In the genomic region with DNA sequence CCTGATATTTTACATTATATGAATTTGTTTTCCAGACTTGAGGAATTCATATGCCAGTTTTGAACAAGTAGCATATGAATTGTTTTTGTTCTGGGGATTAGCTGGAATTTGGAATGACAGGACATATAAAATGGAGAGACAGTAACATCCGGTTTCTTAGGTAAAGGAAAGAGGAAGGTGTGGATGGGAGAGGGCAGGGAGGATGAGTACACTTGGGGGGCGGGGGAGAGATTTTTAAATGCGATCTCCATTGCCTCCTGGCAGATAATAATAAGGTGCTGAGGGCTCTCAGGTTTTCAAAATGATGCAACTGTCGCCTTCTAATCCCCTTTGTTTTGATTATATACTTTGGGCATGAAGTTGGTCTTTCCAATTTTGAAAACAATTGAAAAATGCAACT, we compare ENCODE assay signal across 10 mouse cellular contexts. TPM values are rescaled to one million over a fixed set of nuclear protein-coding genes. Genes with fewer than 3 reads are reported as not detected.
DNase-seq lines count a peak whose midpoint lies in the region; ATAC-seq and TF ChIP-seq lines count a peak whose summit lies in the region.
"Had no signal": no experiment of that assay in that cellular context is flagged by ENCODE, and none has a peak within 500 bp of the region (broad histone marks: within the 10 kb centered on the region; RNA-seq: fewer than 3 reads in every experiment).

No protein-coding gene starts in this region.

- H3K4me1 ChIP-seq in lung, postnatal 0 days (ENCODE audit: insufficient read depth, low read depth, low read length) = peaks cover 4% of the 10 kb centered on the region; the same call in 1 of the 2 replicates
- H3K4me1 ChIP-seq in forebrain, embryonic 13.5 days = peaks cover 13% of the 10 kb centered on the region
- no peaks in the 10 kb centered on the region for H3K4me1 ChIP-seq in limb, embryonic 14.5 days (ENCODE audit: control insufficient read depth, insufficient read depth, low read length)
- H3K4me1 ChIP-seq in stomach, embryonic 15.5 days = no peaks in the 10 kb centered on the region
- no peaks in the 10 kb centered on the region for H3K4me1 ChIP-seq in kidney, adult 2 months (ENCODE audit: control insufficient read depth, insufficient read depth, low read length)

- H3K36me3 ChIP-seq in lung, postnatal 0 days (ENCODE audit: insufficient read depth, low read length) = no peaks in the 10 kb centered on the region
- H3K36me3 ChIP-seq in forebrain, embryonic 13.5 days (ENCODE audit: poor library complexity, severe bottlenecking) = no peaks in the 10 kb centered on the region
- H3K36me3 ChIP-seq in limb, embryonic 14.5 days (ENCODE audit: control insufficient read depth, insufficient read depth, low read length) = no peaks in the 10 kb centered on the region
- no peaks in the 10 kb centered on the region for H3K36me3 ChIP-seq in stomach, embryonic 15.5 days
- no peaks in the 10 kb centered on the region for H3K36me3 ChIP-seq in kidney, adult 2 months (ENCODE audit: control insufficient read depth, insufficient read depth, low read length)

- H3K4me2 ChIP-seq in lung, postnatal 0 days (replicated peaks; ENCODE audit: low read depth, low read length) = peak overlapping the region; percentile 48; the same call in 1 of the 2 replicates
- H3K4me2 ChIP-seq in forebrain, embryonic 13.5 days = peak overlapping the region; percentile 63
- H3K4me2 ChIP-seq in limb, embryonic 14.5 days (replicated peaks; ENCODE audit: low read depth, low read length, severe bottlenecking) = peak overlapping the region; percentile 55
- peak overlapping the region; percentile 61 for H3K4me2 ChIP-seq in stomach, embryonic 15.5 days

- ATAC-seq in lung, postnatal 0 days = no peak
- ATAC-seq in forebrain, embryonic 13.5 days = no peak
- no peak for ATAC-seq in limb, embryonic 14.5 days (ENCODE audit: low FRiP score, low read depth)
- ATAC-seq in stomach, embryonic 15.5 days (ENCODE audit: insufficient read depth, low FRiP score, low read depth) = no peak

- TF ChIP-seq CTCF in lung, postnatal 0 days (IDR thresholded peaks at IDR 0.05) = no peak
- TF ChIP-seq CTCF in kidney, adult 2 months (conservative IDR thresholded peaks at IDR 0.05; ENCODE audit: insufficient read depth, insufficient read length, low read depth, low read length) = no peak

- DNase-seq in lung, postnatal 0 days (ENCODE audit: low spot score) = no peak
- no peak for DNase-seq in lung, postnatal 36 days
- no peak for DNase-seq in limb, embryonic 14.5 days (ENCODE audit: low spot score)
- DNase-seq in thymus, postnatal 4 days = no peak
- no peak for DNase-seq in T-cell, adult 2 months (ENCODE audit: low spot score)
- DNase-seq in kidney, adult 2 months = no peak
- DNase-seq: lung, postnatal 10 days had no signal

- no peak overlapping the region for H3K9ac ChIP-seq in lung, postnatal 0 days (replicated peaks; ENCODE audit: low read depth)
- peak overlapping the region; percentile 58 for H3K9ac ChIP-seq in forebrain, embryonic 13.5 days
- H3K9ac ChIP-seq in limb, embryonic 14.5 days (ENCODE audit: low read depth, low read length, severe bottlenecking) = peak overlapping the region; percentile 40
- H3K9ac ChIP-seq in stomach, embryonic 15.5 days = no peak overlapping the region

- 25% methylated on average over 4 of the region's 4 CpGs for WGBS in lung, postnatal 0 days
- 16% methylated on average over 4 of the region's 4 CpGs for WGBS in forebrain, embryonic 13.5 days
- 21% methylated on average over 4 of the region's 4 CpGs for WGBS in limb, embryonic 14.5 days
- WGBS in stomach, embryonic 15.5 days = 24% methylated on average over 4 of the region's 4 CpGs
- 56% methylated on average over 4 of the region's 4 CpGs for WGBS in kidney, adult 2 months

- H3K27me3 ChIP-seq in lung, postnatal 0 days (replicated peaks; ENCODE audit: insufficient read depth, low read length) = no peaks in the 10 kb centered on the region
- 0 out of 2 replicates have a peak, but pooled peaks cover 3% of the 10 kb centered on the region for H3K27me3 ChIP-seq in forebrain, embryonic 13.5 days
- H3K27me3 ChIP-seq in limb, embryonic 14.5 days (ENCODE audit: control insufficient read depth, insufficient read depth, low read length) = no peaks in the 10 kb centered on the region
- H3K27me3 ChIP-seq in stomach, embryonic 15.5 days (replicated peaks) = no peaks in the 10 kb centered on the region
- H3K27me3 ChIP-seq in kidney, adult 2 months (replicated peaks; ENCODE audit: control insufficient read depth, insufficient read depth, low read length) = no peaks in the 10 kb centered on the region

- TF ChIP-seq EP300 in lung, postnatal 0 days (IDR thresholded peaks at IDR 0.05) = no peak

- H3K9me3 ChIP-seq in lung, postnatal 0 days (ENCODE audit: low read length) = no peaks in the 10 kb centered on the region
- no peaks in the 10 kb centered on the region for H3K9me3 ChIP-seq in forebrain, embryonic 13.5 days (replicated peaks)
- no peaks in the 10 kb centered on the region for H3K9me3 ChIP-seq in limb, embryonic 14.5 days (ENCODE audit: control insufficient read depth, low read length)
- H3K9me3 ChIP-seq in stomach, embryonic 15.5 days = no peaks in the 10 kb centered on the region

- no peak overlapping the region for H3K27ac ChIP-seq in lung, postnatal 0 days (ENCODE audit: low read length)
- H3K27ac ChIP-seq in forebrain, embryonic 13.5 days = no peak overlapping the region
- H3K27ac ChIP-seq in limb, embryonic 14.5 days (replicated peaks; ENCODE audit: low read depth, low read length) = no peak overlapping the region
- H3K27ac ChIP-seq in stomach, embryonic 15.5 days = no peak overlapping the region
- H3K27ac ChIP-seq in kidney, adult 2 months (ENCODE audit: insufficient read depth, low read depth, low read length) = no peak overlapping the region

- TF ChIP-seq POLR2A in limb, embryonic 14.5 days (IDR thresholded peaks at IDR 0.05; ENCODE audit: borderline replicate concordance, extremely low read depth, insufficient read depth, insufficient read length) = no peak
- no peak for TF ChIP-seq POLR2A in kidney, adult 2 months (IDR thresholded peaks at IDR 0.05; ENCODE audit: low read depth, low read length)

- no peak overlapping the region for H3K4me3 ChIP-seq in lung, postnatal 0 days (ENCODE audit: low read depth, low read length)
- H3K4me3 ChIP-seq in forebrain, embryonic 13.5 days = peak overlapping the region; percentile 41
- H3K4me3 ChIP-seq in limb, embryonic 14.5 days (replicated peaks; ENCODE audit: low read length) = peak overlapping the region; percentile 34
- H3K4me3 ChIP-seq in stomach, embryonic 15.5 days (replicated peaks) = peak overlapping the region; percentile 46
- no peak overlapping the region for H3K4me3 ChIP-seq in kidney, adult 2 months (ENCODE audit: insufficient read depth, low read depth, low read length)

RNA-seq across cellular contexts. Expression of a gene that starts 11.6 kb away (rescaled TPM):
- 8.4 and 8.7 TPM in 2 replicates for polyA plus RNA-seq in lung, postnatal 0 days (2015; fragmentation: Nextera tagmentation; extraction: Ambion mirVana)
- polyA plus RNA-seq in forebrain, embryonic 13.5 days (2015; fragmentation: Nextera tagmentation; extraction: Ambion mirVana) = 12.4 and 13.4 TPM in 2 replicates
- 6.9 and 9.9 TPM in 2 replicates for polyA plus RNA-seq in limb, embryonic 14.5 days (2012; rRNA removed)
- 12.0 and 12.2 TPM in 2 replicates for polyA plus RNA-seq in limb, embryonic 14.5 days (2014; fragmentation: Nextera tagmentation; extraction: Ambion mirVana)
- polyA plus RNA-seq in stomach, embryonic 15.5 days (2015; fragmentation: Nextera tagmentation; extraction: Ambion mirVana) = 10.7 and 11.9 TPM in 2 replicates
- polyA plus RNA-seq in kidney, adult 2 months (2012; rRNA removed) = 3.3 and 3.9 TPM in 2 replicates

RNA-seq across cellular contexts. Expression of a gene that starts 30.5 kb away (rescaled TPM):
- 0.14 and 0.21 TPM in 2 replicates for polyA plus RNA-seq in lung, postnatal 0 days (2015; fragmentation: Nextera tagmentation; extraction: Ambion mirVana)
- polyA plus RNA-seq in forebrain, embryonic 13.5 days (2015; fragmentation: Nextera tagmentation; extraction: Ambion mirVana) = not detected in 2 replicates
- 0.31 and 0.32 TPM in 2 replicates for polyA plus RNA-seq in limb, embryonic 14.5 days (2012; rRNA removed)
- not detected in 2 replicates for polyA plus RNA-seq in limb, embryonic 14.5 days (2014; fragmentation: Nextera tagmentation; extraction: Ambion mirVana)
- 0.09 and 0.22 TPM in 2 replicates for polyA plus RNA-seq in stomach, embryonic 15.5 days (2015; fragmentation: Nextera tagmentation; extraction: Ambion mirVana)
- not detected in 2 replicates for polyA plus RNA-seq in kidney, adult 2 months (2012; rRNA removed)

RNA-seq across cellular contexts. Expression of a gene that starts 53.4 kb away (rescaled TPM):
- polyA plus RNA-seq in lung, postnatal 0 days (2015; fragmentation: Nextera tagmentation; extraction: Ambion mirVana) = 0.06 and 0.07 TPM in 2 replicates
- 0.08 and 0.21 TPM in 2 replicates for polyA plus RNA-seq in forebrain, embryonic 13.5 days (2015; fragmentation: Nextera tagmentation; extraction: Ambion mirVana)
- polyA plus RNA-seq in limb, embryonic 14.5 days (2012; rRNA removed) = 0.62 and 0.79 TPM in 2 replicates
- 0.89 and 1.2 TPM in 2 replicates for polyA plus RNA-seq in limb, embryonic 14.5 days (2014; fragmentation: Nextera tagmentation; extraction: Ambion mirVana)
- 0.08 and 0.15 TPM in 2 replicates for polyA plus RNA-seq in stomach, embryonic 15.5 days (2015; fragmentation: Nextera tagmentation; extraction: Ambion mirVana)
- polyA plus RNA-seq in kidney, adult 2 months (2012; rRNA removed) = not detected in 2 replicates
- polyA plus RNA-seq: spleen, adult 2 months had no signal

Comparison
In these comparisons a context has a peak if more than half of its experiments do, and no peak if none do; other contexts are left out.
1. H3K4me3 ChIP-seq: peak in forebrain, embryonic 13.5 days (single experiment), limb, embryonic 14.5 days (single experiment) and stomach, embryonic 15.5 days (single experiment); none in lung, postnatal 0 days (single experiment) and kidney, adult 2 months (single experiment).
2. H3K9ac ChIP-seq: peak in forebrain, embryonic 13.5 days (single experiment) and limb, embryonic 14.5 days (single experiment); none in lung, postnatal 0 days (single experiment) and stomach, embryonic 15.5 days (single experiment).
3. Peak in every context shown above with its lines, with median percentiles within 50 percentile points of each other: H3K4me2 ChIP-seq.